Mouse (Mus musculus): ENCODE results near the gene Cisd1. TPM values are rescaled to one million over a fixed set of nuclear protein-coding genes. Genes with fewer than 3 reads are reported as not detected.

The Cisd1 gene
- polyA plus RNA-seq, 1 experiment from 2014 or later: 61.9 TPM

GRCm38 (mm10) chr10:71354947-71355346, 10.2 kb upstream of the Cisd1 start:
- Histone ChIP-seq H3K36me3 (ENCODE audit: control insufficient read depth, insufficient read depth) (no peaks in the 10 kb centered on the region; the same call in 1 of the 2 replicates), H3K4me2 (ENCODE audit: low read depth, low read length) (no peak overlapping the region), H3K27ac (ENCODE audit: low read length) (no peak overlapping the region), H3K9me3 (replicated peaks; ENCODE audit: control insufficient read depth, low read length) (no peaks in the 10 kb centered on the region), H3K4me1 (ENCODE audit: control insufficient read depth, low read depth, low read length) (no peaks in the 10 kb centered on the region), H3K4me3 (ENCODE audit: low read depth, low read length) (no peak overlapping the region), H3K9ac (ENCODE audit: low read depth, low read length) (no peak overlapping the region), H3K27me3 (ENCODE audit: control insufficient read depth, insufficient read depth, low read depth, low read length) (no peaks in the 10 kb centered on the region)
- no peak for ATAC-seq (ENCODE audit: low read depth)
- 81% methylated on average over 12 of the region's 12 CpGs for WGBS (ENCODE audit: insufficient replicate concordance)

DNA sequence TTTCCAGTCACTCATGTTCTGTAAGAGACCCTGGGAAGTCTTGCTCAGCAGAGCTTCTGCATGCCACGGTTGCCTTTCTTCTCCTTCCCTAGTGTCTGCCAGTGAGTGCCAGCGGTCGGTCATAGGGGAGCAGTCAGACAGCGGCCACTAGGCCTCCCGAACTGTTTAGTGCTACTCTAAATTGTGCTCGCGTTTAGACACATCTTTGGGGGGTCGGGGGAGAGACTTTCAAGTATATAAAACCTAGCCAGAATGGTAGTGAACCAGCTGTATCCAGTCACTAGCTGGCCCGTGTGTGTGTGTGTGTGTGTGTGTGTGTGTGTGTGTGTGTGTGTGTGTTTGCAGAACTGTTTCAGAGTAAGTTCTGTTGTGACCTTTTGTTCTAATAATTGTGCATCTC, 9.1 kb upstream of the Cisd1 start:
- H3K36me3 ChIP-seq (ENCODE audit: control insufficient read depth, insufficient read depth): no peaks in the 10 kb centered on the region; the same call in 1 of the 2 replicates
- H3K4me2 ChIP-seq (ENCODE audit: low read depth, low read length): no peak overlapping the region
- 0 out of 2 replicates have a peak, but pooled peaks have one; percentile 7 for ATAC-seq (ENCODE audit: low read depth)
- peaks cover 8% of the 10 kb centered on the region for H3K4me1 ChIP-seq (ENCODE audit: control insufficient read depth, low read depth, low read length)
- H3K27ac ChIP-seq (ENCODE audit: low read length): no peak overlapping the region
- no peak overlapping the region for H3K4me3 ChIP-seq (ENCODE audit: low read depth, low read length)
- 77% methylated on average over 9 of the region's 9 CpGs for WGBS (ENCODE audit: insufficient replicate concordance)
- H3K9me3 ChIP-seq (replicated peaks; ENCODE audit: control insufficient read depth, low read length): no peaks in the 10 kb centered on the region
- H3K27me3 ChIP-seq (ENCODE audit: control insufficient read depth, insufficient read depth, low read depth, low read length): no peaks in the 10 kb centered on the region
- no peak overlapping the region for H3K9ac ChIP-seq (ENCODE audit: low read depth, low read length)

GRCm38 (mm10) chr10:71351301-71351700, 6.5 kb upstream of the Cisd1 start:
- Histone ChIP-seq H3K4me3 (ENCODE audit: low read depth, low read length) (no peak overlapping the region), H3K36me3 (ENCODE audit: control insufficient read depth, insufficient read depth) (no peaks in the 10 kb centered on the region; the same call in 1 of the 2 replicates), H3K27me3 (ENCODE audit: control insufficient read depth, insufficient read depth, low read depth, low read length) (no peaks in the 10 kb centered on the region), H3K9ac (ENCODE audit: low read depth, low read length) (no peak overlapping the region), H3K4me1 (ENCODE audit: control insufficient read depth, low read depth, low read length) (peaks cover 20% of the 10 kb centered on the region), H3K4me2 (ENCODE audit: low read depth, low read length) (no peak overlapping the region), H3K27ac (ENCODE audit: low read length) (no peak overlapping the region), H3K9me3 (replicated peaks; ENCODE audit: control insufficient read depth, low read length) (no peaks in the 10 kb centered on the region)
- 91% methylated on average over 7 of the region's 7 CpGs for WGBS (ENCODE audit: insufficient replicate concordance)
- no peak for ATAC-seq (ENCODE audit: low read depth)

- Histone ChIP-seq H3K9ac (ENCODE audit: low read depth, low read length) (peak overlapping the region; percentile 80), H3K4me3 (ENCODE audit: low read depth, low read length) (peak overlapping the region; percentile 74), H3K4me2 (ENCODE audit: low read depth, low read length) (peak overlapping the region; percentile 98), H3K9me3 (replicated peaks; ENCODE audit: control insufficient read depth, low read length) (no peaks in the 10 kb centered on the region), H3K27me3 (ENCODE audit: control insufficient read depth, insufficient read depth, low read depth, low read length) (no peaks in the 10 kb centered on the region), H3K4me1 (ENCODE audit: control insufficient read depth, low read depth, low read length) (peaks cover 29% of the 10 kb centered on the region), H3K36me3 (ENCODE audit: control insufficient read depth, insufficient read depth) (no peaks in the 10 kb centered on the region; the same call in 1 of the 2 replicates), H3K27ac (ENCODE audit: low read length) (peak overlapping the region; percentile 60; the same call in 1 of the 2 replicates)
- ATAC-seq (ENCODE audit: low read depth): no peak
- WGBS (ENCODE audit: insufficient replicate concordance): 72% methylated on average over 1 of the region's 1 CpGs
These were observed 4.5 kb upstream of the Cisd1 start for GRCm38 (mm10) chr10:71349290-71349689.

GRCm38 (mm10) chr10:71348637-71349280, 4.0 kb upstream of the Cisd1 start:
- H3K27me3 ChIP-seq (ENCODE audit: control insufficient read depth, insufficient read depth, low read depth, low read length): no peaks in the 10 kb centered on the region
- no peak for ATAC-seq (ENCODE audit: low read depth)
- peak overlapping the region; percentile 98 for H3K4me2 ChIP-seq (ENCODE audit: low read depth, low read length)
- H3K4me3 ChIP-seq (ENCODE audit: low read depth, low read length): peak overlapping the region; percentile 74
- H3K36me3 ChIP-seq (ENCODE audit: control insufficient read depth, insufficient read depth): no peaks in the 10 kb centered on the region; the same call in 1 of the 2 replicates
- peak overlapping the region; percentile 60; the same call in 1 of the 2 replicates for H3K27ac ChIP-seq (ENCODE audit: low read length)
- 4% methylated on average over 16 of the region's 16 CpGs for WGBS (ENCODE audit: insufficient replicate concordance)
- peaks cover 31% of the 10 kb centered on the region for H3K4me1 ChIP-seq (ENCODE audit: control insufficient read depth, low read depth, low read length)
- H3K9ac ChIP-seq (ENCODE audit: low read depth, low read length): peak overlapping the region; percentile 80
- no peaks in the 10 kb centered on the region for H3K9me3 ChIP-seq (replicated peaks; ENCODE audit: control insufficient read depth, low read length)

- H3K9ac ChIP-seq (ENCODE audit: low read depth, low read length): peak overlapping the region; percentile 80
- WGBS (ENCODE audit: insufficient replicate concordance): under 1% methylated on average over 48 of the region's 48 CpGs
- peak; percentile 2 for ATAC-seq (ENCODE audit: low read depth)
- H3K4me2 ChIP-seq (ENCODE audit: low read depth, low read length): peak overlapping the region; percentile 98
- peaks cover 34% of the 10 kb centered on the region for H3K4me1 ChIP-seq (ENCODE audit: control insufficient read depth, low read depth, low read length)
- H3K36me3 ChIP-seq (ENCODE audit: control insufficient read depth, insufficient read depth): no peaks in the 10 kb centered on the region; the same call in 1 of the 2 replicates
- H3K4me3 ChIP-seq (ENCODE audit: low read depth, low read length): peak overlapping the region; percentile 74
- no peaks in the 10 kb centered on the region for H3K27me3 ChIP-seq (ENCODE audit: control insufficient read depth, insufficient read depth, low read depth, low read length)
- no peaks in the 10 kb centered on the region for H3K9me3 ChIP-seq (replicated peaks; ENCODE audit: control insufficient read depth, low read length)
- H3K27ac ChIP-seq (ENCODE audit: low read length): peak overlapping the region; percentile 70
These were observed 3.3 kb upstream of the Cisd1 start for GRCm38 (mm10) chr10:71347964-71348636.

DNA sequence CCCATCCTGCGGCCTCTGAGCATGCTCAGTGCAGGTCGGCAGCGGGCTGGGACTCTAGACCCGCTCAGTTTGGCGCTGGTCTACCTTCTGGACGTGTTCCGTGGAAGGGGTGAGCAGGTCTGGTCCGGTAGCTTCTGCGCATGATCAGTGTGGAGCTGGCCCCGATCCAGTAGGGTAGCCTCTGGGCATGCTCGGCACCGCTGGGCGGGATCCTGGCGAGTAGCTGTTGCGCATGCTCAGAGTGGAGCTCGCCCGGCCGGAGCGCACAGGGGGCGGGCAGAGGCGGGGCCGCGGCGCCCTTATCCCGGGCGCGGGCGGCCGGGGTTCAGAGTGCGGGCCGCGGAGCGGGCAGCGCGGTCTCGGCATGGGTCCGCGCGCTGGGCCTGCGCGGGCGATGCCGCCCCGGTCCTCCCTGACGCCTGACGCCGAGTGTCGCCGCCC, 2.8 kb upstream of the Cisd1 start, which contains the start of gene Ipmk:
TSS of gene Ipmk (plus strand) at position 255 of the 441 bp plus-strand sequence.
- 0% methylated on average over 34 of the region's 49 CpGs for WGBS (ENCODE audit: insufficient replicate concordance)
- Histone ChIP-seq H3K36me3 (ENCODE audit: control insufficient read depth, insufficient read depth) (no peaks in the 10 kb centered on the region), H3K9me3 (replicated peaks; ENCODE audit: control insufficient read depth, low read length) (no peaks in the 10 kb centered on the region), H3K4me3 (ENCODE audit: low read depth, low read length) (peak within 1 kb of the TSS; percentile 74), H3K4me1 (ENCODE audit: control insufficient read depth, low read depth, low read length) (peaks cover 35% of the 10 kb centered on the region), H3K9ac (ENCODE audit: low read depth, low read length) (peak within 1 kb of the TSS; percentile 80), H3K4me2 (ENCODE audit: low read depth, low read length) (peak within 1 kb of the TSS; percentile 98), H3K27me3 (ENCODE audit: control insufficient read depth, insufficient read depth, low read depth, low read length) (no peaks in the 10 kb centered on the region), H3K27ac (ENCODE audit: low read length) (peak within 1 kb of the TSS; percentile 92)
- ATAC-seq (ENCODE audit: low read depth): peak; percentile 90

GRCm38 (mm10) chr10:71346722-71347508, 2.2 kb upstream of the Cisd1 start:
- Histone ChIP-seq H3K27me3 (ENCODE audit: control insufficient read depth, insufficient read depth, low read depth, low read length) (no peaks in the 10 kb centered on the region), H3K4me1 (ENCODE audit: control insufficient read depth, low read depth, low read length) (peaks cover 40% of the 10 kb centered on the region), H3K27ac (ENCODE audit: low read length) (peak overlapping the region; percentile 92), H3K9ac (ENCODE audit: low read depth, low read length) (peak overlapping the region; percentile 78), H3K36me3 (ENCODE audit: control insufficient read depth, insufficient read depth) (no peaks in the 10 kb centered on the region), H3K4me2 (ENCODE audit: low read depth, low read length) (peak overlapping the region; percentile 98), H3K4me3 (ENCODE audit: low read depth, low read length) (peak overlapping the region; percentile 74), H3K9me3 (replicated peaks; ENCODE audit: control insufficient read depth, low read length) (no peaks in the 10 kb centered on the region)
- 9% methylated on average over 13 of the region's 13 CpGs for WGBS (ENCODE audit: insufficient replicate concordance)
- ATAC-seq (ENCODE audit: low read depth): no peak

All from liver, embryonic 16.5 days (tissue).